In the genomic region with DNA sequence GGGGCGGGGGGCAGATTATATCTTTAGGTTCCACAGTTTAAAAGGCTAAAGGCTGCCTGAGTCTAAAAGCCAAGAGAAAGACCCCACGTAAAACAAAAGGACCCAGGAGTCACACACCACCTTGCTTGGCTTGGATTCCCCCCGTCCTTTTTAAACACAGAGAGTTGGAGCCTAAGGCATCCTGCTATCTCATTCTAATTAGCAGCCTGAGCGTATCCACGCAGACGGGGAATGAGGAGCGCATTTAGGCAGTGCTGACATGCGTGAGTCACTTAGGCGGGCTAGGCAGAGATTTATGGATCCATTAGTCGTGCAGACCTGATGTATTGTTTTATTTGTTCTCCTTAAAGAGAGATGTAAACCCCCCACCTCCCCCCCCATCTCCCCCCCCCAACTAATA, we compare ENCODE assay signal across 15 mouse cellular contexts. TPM values are rescaled to one million over a fixed set of nuclear protein-coding genes. Genes with fewer than 3 reads are reported as not detected.
DNase-seq lines count a peak whose midpoint lies in the region; ATAC-seq and TF ChIP-seq lines count a peak whose summit lies in the region.
"Had no signal": no experiment of that assay in that cellular context is flagged by ENCODE, and none has a peak within 500 bp of the region (broad histone marks: within the 10 kb centered on the region; RNA-seq: fewer than 3 reads in every experiment).

No protein-coding gene starts in this region.

- no peaks in the 10 kb centered on the region for H3K9me3 ChIP-seq in forebrain, postnatal 0 days (ENCODE audit: low read length)
- H3K9me3 ChIP-seq in liver, postnatal 0 days (ENCODE audit: low read length): no peaks in the 10 kb centered on the region
- H3K9me3 ChIP-seq: heart, embryonic 13.5 days had no signal

- H3K27me3 ChIP-seq in forebrain, postnatal 0 days (ENCODE audit: insufficient read depth, low read length): no peaks in the 10 kb centered on the region
- H3K27me3 ChIP-seq in liver, postnatal 0 days (ENCODE audit: insufficient read depth, low read length): no peaks in the 10 kb centered on the region
- H3K27me3 ChIP-seq: heart, embryonic 13.5 days had no signal

- no peak overlapping the region for H3K4me3 ChIP-seq in forebrain, postnatal 0 days (ENCODE audit: low read depth, low read length)
- H3K4me3 ChIP-seq in liver, postnatal 0 days (ENCODE audit: low read depth, low read length): peak overlapping the region; percentile 41
- H3K4me3 ChIP-seq: heart, embryonic 13.5 days had no signal

- no peak for DNase-seq in frontal cortex, postnatal 25 days (ENCODE audit: low spot score in 2 of 2)
- peak; percentile 33 for DNase-seq in brain, adult 2 months (ENCODE audit: low read depth, low spot score)
- peak; percentile 11 for DNase-seq in forebrain, postnatal 0 days
- no peak for DNase-seq in liver, postnatal 0 days
- DNase-seq in adrenal gland, adult 8-10 months: no peak
- DNase-seq in left cerebral cortex, adult 8-10 months (ENCODE audit: low spot score in 2 of 2): no peak
- no peak for DNase-seq in left cerebral cortex, adult 18-20 months (ENCODE audit: low spot score in 2 of 2)
- DNase-seq: cerebellum, postnatal 25 days; lung, adult 2 months; right cerebral cortex, adult 18-20 months had no signal

- H3K36me3 ChIP-seq in forebrain, postnatal 0 days (ENCODE audit: insufficient read depth): no peaks in the 10 kb centered on the region
- H3K36me3 ChIP-seq in liver, postnatal 0 days (replicated peaks; ENCODE audit: insufficient read depth, low read length): peaks cover 2% of the 10 kb centered on the region
- H3K36me3 ChIP-seq: heart, embryonic 13.5 days had no signal

- no peak overlapping the region for H3K9ac ChIP-seq in forebrain, postnatal 0 days
- H3K9ac ChIP-seq in liver, postnatal 0 days (replicated peaks): peak overlapping the region; percentile 68
- H3K9ac ChIP-seq: heart, embryonic 13.5 days had no signal

- TF ChIP-seq EP300 in liver, postnatal 0 days (IDR thresholded peaks at IDR 0.05; ENCODE audit: low read depth): no peak

- H3K4me2 ChIP-seq in forebrain, postnatal 0 days (ENCODE audit: low read depth): no peak overlapping the region
- peak overlapping the region; percentile 62 for H3K4me2 ChIP-seq in liver, postnatal 0 days (ENCODE audit: low read depth, low read length)
- H3K4me2 ChIP-seq: heart, embryonic 13.5 days had no signal

- no peak for TF ChIP-seq CTCF in forebrain, postnatal 0 days (IDR thresholded peaks at IDR 0.05; ENCODE audit: low read depth)
- no peak for TF ChIP-seq CTCF in liver, postnatal 0 days (IDR thresholded peaks at IDR 0.05; ENCODE audit: low read depth)

- H3K4me1 ChIP-seq in forebrain, postnatal 0 days (ENCODE audit: insufficient read depth): 0 out of 2 replicates have a peak, but pooled peaks cover 4% of the 10 kb centered on the region
- no peaks in the 10 kb centered on the region; the same call in 1 of the 2 replicates for H3K4me1 ChIP-seq in liver, postnatal 0 days (ENCODE audit: insufficient read depth)

- no peak overlapping the region for H3K27ac ChIP-seq in forebrain, postnatal 0 days (ENCODE audit: low read depth, low read length)
- peak overlapping the region; percentile 87 for H3K27ac ChIP-seq in liver, postnatal 0 days (ENCODE audit: low read depth)
- H3K27ac ChIP-seq: heart, embryonic 13.5 days had no signal

- peak; percentile 52; the same call in 1 of the 2 replicates for ATAC-seq in frontal cortex, adult (ENCODE audit: low TSS enrichment)
- ATAC-seq in forebrain, postnatal 0 days: peak; percentile 78
- ATAC-seq in liver, postnatal 0 days: no peak

- WGBS in forebrain, postnatal 0 days: 51% methylated on average over 10 of the region's 10 CpGs
- WGBS in liver, postnatal 0 days (ENCODE audit: insufficient replicate concordance): 65% methylated on average over 10 of the region's 10 CpGs

RNA-seq across cellular contexts. Expression of a gene that starts 0.9 kb away (rescaled TPM):
- 1.1 and 2.1 TPM in 2 replicates for total RNA-seq in forebrain, postnatal 0 days (2014; rRNA removed)
- polyA plus RNA-seq in forebrain, postnatal 0 days (2015; fragmentation: Nextera tagmentation; extraction: Ambion mirVana): 0.69 and 0.73 TPM in 2 replicates
- 604 and 722 TPM in 2 replicates for polyA plus RNA-seq in liver, postnatal 0 days (2015; fragmentation: Nextera tagmentation; extraction: Ambion mirVana)
- under 1 TPM in 2 of 4 experiments, not detected in 2; 0.44 to 0.59 TPM for total RNA-seq in adrenal gland, adult 8-10 months (2022)
- under 1 TPM in 3 of 4 experiments, not detected in 1; 0.23 to 0.65 (median 0.35) TPM for total RNA-seq in left cerebral cortex, adult 8-10 months (2022)
- under 1 TPM; 0.23 to 0.33 TPM for total RNA-seq in left cerebral cortex, adult 18-20 months (2021)
- total RNA-seq: layer of hippocampus, postnatal 14 days; MEL; monocyte, adult 5-6 weeks had no signal

RNA-seq across cellular contexts. Expression of a gene that starts 56.6 kb away (rescaled TPM):
- total RNA-seq in forebrain, postnatal 0 days (2014; rRNA removed): 36.2 and 41.7 TPM in 2 replicates
- polyA plus RNA-seq in forebrain, postnatal 0 days (2015; fragmentation: Nextera tagmentation; extraction: Ambion mirVana): 11.5 and 16.2 TPM in 2 replicates
- polyA plus RNA-seq in liver, postnatal 0 days (2015; fragmentation: Nextera tagmentation; extraction: Ambion mirVana): 3.0 and 3.4 TPM in 2 replicates
- 10 to 100 TPM; 24.9 to 32.0 (median 30.1) TPM for total RNA-seq in adrenal gland, adult 8-10 months (2022)
- total RNA-seq in left cerebral cortex, adult 8-10 months (2022): 10 to 100 TPM; 31.1 to 42.3 (median 33.2) TPM
- total RNA-seq in left cerebral cortex, adult 18-20 months (2021): 10 to 100 TPM; 32.4 to 35.1 TPM

Comparison
In these comparisons a context has a peak if more than half of its experiments do, and no peak if none do; other contexts are left out.
1. DNase-seq: peak in brain, adult 2 months (single experiment) and forebrain, postnatal 0 days (single experiment); none in frontal cortex, postnatal 25 days (0 of 2), liver, postnatal 0 days (single experiment), adrenal gland, adult 8-10 months (single experiment), left cerebral cortex, adult 8-10 months (0 of 2) and left cerebral cortex, adult 18-20 months (0 of 2).